Mouse (Mus musculus) E14TG2a.4 (cell line): ENCODE results near the gene A530016L24Rik.

Experiments used
- CTCF ChIP-seq: conservative IDR thresholded peaks from 2 replicates; pipeline ENCODE4 v1.5.1; 2014; ENCODE audit warnings: low read length
- POU5F1 ChIP-seq: IDR thresholded peaks from 2 replicates; pipeline ENCODE4 v1.6.1; 2014; ENCODE audit warnings: low read length, borderline replicate concordance

- TF ChIP-seq CTCF = no peak
- no peak for TF ChIP-seq POU5F1
Measured at GRCm38 (mm10) chr12:112489134-112489533, at the start of gene A530016L24Rik.
